Mouse (Mus musculus) hematopoietic stem cell, adult 5-6 weeks (primary cell): ENCODE data around the gene Srsf4. TPM values are rescaled to one million over a fixed set of nuclear protein-coding genes. Genes with fewer than 3 reads are reported as not detected.

Experiments
- ATAC-seq, 2 experiments: fragments of 125-278 bp in 1 of 2; replicated peaks in 1 of 2; 2 replicates each; pipeline ENCODE4 v1.8.0; 2016 to 2017; ENCODE audit warnings: inconsistent platforms in 2 of 2, mild to moderate bottlenecking in 2 of 2, moderate number of reproducible peaks in 2 of 2, low read depth in 1 of 2, moderate TSS enrichment in 1 of 2; ENCODE audit not compliant: low FRiP score in 2 of 2, poor library complexity in 2 of 2, severe bottlenecking in 2 of 2, insufficient read depth in 1 of 2, low TSS enrichment in 1 of 2
- total RNA-seq: library from RNA; stranded (forward); fragments of 172-1452, 232-1000 nt; gene quantifications from 2 replicates; pipeline ENCODE4 v1.2.3, GENCODE M21; 2017

Gene Srsf4
- total RNA-seq, 1 experiment from 2014 or later = 97.5 TPM

- no peak for ATAC-seq
These were observed 27.7 kb downstream of the Srsf4 start for GRCm38 (mm10) chr4:131901090-131901489.

GRCm38 (mm10) chr4:131904478-131904877, 31.1 kb downstream of the Srsf4 start:
- peak in 1 of 2 experiments; percentile 74; a peak in 3 of 4 replicates for ATAC-seq

GRCm38 (mm10) chr4:131906423-131906822, 33.0 kb downstream of the Srsf4 start:
- ATAC-seq = no peak

DNA sequence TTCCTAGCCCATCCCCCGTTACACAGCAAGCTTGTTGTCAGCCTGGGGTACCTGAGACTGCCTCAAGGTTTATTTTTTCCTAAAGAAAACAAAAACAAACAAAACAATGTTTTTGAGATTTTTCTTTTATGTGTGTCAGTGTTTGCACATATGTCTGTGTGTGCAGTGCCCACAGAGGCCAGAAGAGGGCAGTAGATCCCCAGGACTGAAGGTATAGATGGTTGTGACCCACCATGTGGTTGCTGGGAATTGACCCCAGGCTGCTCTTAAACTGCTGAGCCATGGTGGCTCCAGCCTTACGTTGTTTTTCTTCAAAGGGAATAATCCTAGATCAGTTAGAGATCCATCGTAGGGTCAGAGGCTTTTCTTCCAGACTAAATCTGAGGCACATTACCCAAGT, 34.5 kb downstream of the Srsf4 start:
- no peak for ATAC-seq

GRCm38 (mm10) chr4:131910237-131910994, 37.0 kb downstream of the Srsf4 start:
- ATAC-seq = peak; percentile 69 to 80

- ATAC-seq = no peak
These were observed 38.1 kb downstream of the Srsf4 start for GRCm38 (mm10) chr4:131911521-131911920.

- ATAC-seq = no peak
These were observed 40.1 kb downstream of the Srsf4 start for GRCm38 (mm10) chr4:131913526-131913925.

- ATAC-seq = no peak
These were observed 40.7 kb downstream of the Srsf4 start for GRCm38 (mm10) chr4:131914046-131914643.

DNA sequence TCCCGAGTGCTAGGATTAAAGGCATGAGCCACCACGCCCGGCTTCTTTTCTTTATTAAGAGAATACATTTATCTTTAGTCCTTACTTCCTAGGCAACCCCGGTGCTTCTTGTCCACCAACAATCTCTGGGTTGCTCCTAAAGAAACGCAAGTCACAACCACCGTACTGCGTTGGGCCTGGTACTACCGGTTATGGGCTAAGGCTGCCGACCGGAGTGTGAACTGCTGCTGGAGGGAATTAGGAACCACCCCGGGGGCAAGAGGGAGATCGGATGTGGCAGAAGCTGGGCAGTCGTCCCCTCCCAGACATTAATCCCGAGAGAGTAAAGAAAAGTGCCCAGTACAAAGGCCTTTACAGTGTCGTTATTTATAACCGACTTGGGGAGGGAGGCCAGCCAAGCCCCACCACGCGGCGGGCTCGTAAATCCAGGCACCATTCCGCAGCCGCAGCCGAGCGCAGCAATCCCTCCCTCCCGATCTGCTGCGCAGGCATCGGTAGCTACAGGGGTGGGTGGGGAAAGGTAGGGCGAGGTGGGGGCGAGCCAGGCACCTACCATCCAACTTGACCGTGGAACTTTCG, 41.6 kb downstream of the Srsf4 start:
- ATAC-seq = no peak

GRCm38 (mm10) chr4:131915821-131916328, 42.5 kb downstream of the Srsf4 start:
- no peak for ATAC-seq

GRCm38 (mm10) chr4:131916425-131916824, 43.0 kb downstream of the Srsf4 start:
- ATAC-seq = peak; percentile 47 to 75; a peak in 3 of 4 replicates

DNA sequence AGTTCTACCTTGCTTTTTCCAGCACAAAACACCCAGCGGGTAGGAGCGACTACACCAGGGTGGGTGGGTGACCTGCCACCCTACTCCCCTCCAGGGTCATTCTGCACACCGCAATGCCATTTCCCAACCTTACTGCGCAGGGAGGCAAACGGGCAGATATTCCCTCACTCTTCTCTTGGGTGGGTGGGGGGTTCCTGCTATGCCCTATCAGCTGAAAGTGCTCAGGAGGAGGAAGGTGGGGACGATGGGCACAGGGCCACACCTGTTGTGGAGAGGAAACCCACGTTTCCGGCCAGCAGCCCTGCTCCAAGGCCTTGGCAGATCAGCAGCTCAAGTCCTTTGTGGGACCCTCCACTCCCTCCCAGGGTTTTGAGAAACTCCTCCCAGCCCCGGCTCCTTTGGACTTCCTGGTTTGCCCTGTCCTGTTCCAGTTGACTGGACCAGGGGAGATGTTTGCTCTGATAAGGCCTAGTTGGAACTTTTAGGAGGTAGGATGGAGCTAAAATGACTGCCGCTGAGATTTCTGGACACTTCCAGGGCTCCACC, 43.7 kb downstream of the Srsf4 start:
- ATAC-seq = peak in 1 of 2 experiments; percentile 16; a peak in 1 of 4 replicates

GRCm38 (mm10) chr4:131918026-131918533, 44.7 kb downstream of the Srsf4 start:
- no peak for ATAC-seq

DNA sequence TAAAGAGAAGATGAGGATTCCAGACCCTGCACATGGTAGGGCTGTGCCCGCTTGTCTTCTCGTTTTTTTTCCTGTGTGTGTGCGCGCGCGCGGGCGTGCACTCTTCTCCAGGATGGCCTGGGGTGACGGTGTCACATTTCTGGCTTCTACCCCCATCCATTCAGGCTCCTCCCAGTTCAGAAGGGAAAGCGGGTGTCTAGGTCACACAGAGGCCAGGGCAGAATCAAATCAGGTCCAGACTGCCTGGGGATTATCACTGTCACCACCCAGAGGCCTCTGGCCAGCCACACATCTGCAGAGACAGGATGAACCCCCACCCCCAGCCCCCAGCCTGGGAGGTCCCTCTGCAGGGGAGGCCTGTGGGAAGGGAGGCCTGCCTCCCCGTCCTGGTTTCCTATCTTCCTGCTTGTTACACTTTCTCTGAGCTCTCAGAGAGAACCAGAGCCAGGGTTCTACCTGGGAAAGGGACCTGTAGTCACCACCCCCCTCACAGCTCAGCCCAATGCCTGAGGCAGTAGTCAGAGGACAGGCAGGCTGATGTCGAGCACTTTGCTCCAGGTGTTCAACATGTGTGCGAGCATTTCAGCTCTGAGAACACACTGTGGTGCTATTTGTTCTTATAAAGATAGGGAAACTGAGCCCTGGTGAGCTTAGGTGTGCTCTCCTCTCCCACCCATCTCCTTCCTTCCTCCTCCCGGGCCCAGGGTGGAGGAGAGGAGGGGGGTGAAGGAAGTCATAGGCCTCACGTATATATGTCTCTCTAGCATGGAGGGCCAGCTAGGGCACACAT, 45.5 kb downstream of the Srsf4 start:
- no peak for ATAC-seq

- no peak for ATAC-seq
These were observed 46.2 kb downstream of the Srsf4 start for GRCm38 (mm10) chr4:131919506-131920140.

- ATAC-seq = peak in 1 of 2 experiments; percentile 24; a peak in 1 of 4 replicates
These were observed 46.8 kb downstream of the Srsf4 start for GRCm38 (mm10) chr4:131920141-131920594.
